In genomic region chr15:10192101-10192630, GRCm38 (mm10) we compare ENCODE assay signal across 25 mouse cellular contexts. TPM values are rescaled to one million over a fixed set of nuclear protein-coding genes. Genes with fewer than 3 reads are reported as not detected.
DNase-seq lines count a peak whose midpoint lies in the region; ATAC-seq and TF ChIP-seq lines count a peak whose summit lies in the region.
"Had no signal": no experiment of that assay in that cellular context is flagged by ENCODE, and none has a peak within 500 bp of the region (broad histone marks: within the 10 kb centered on the region; RNA-seq: fewer than 3 reads in every experiment).

No protein-coding gene starts in this region.

- no peaks in the 10 kb centered on the region for H3K36me3 ChIP-seq in testis, adult 2 months (ENCODE audit: control insufficient read depth, insufficient read depth, low read length)
- no peaks in the 10 kb centered on the region for H3K36me3 ChIP-seq in kidney, embryonic 15.5 days
- H3K36me3 ChIP-seq: embryonic facial prominence, embryonic 12.5 days; heart, embryonic 10.5 days; hindbrain, embryonic 12.5 days had no signal

- H3K4me1 ChIP-seq in testis, adult 2 months (ENCODE audit: control insufficient read depth, insufficient read depth, low read length): no peaks in the 10 kb centered on the region
- H3K4me1 ChIP-seq in kidney, embryonic 15.5 days: no peaks in the 10 kb centered on the region
- H3K4me1 ChIP-seq: embryonic facial prominence, embryonic 12.5 days; heart, embryonic 10.5 days; hindbrain, embryonic 12.5 days had no signal

- peak; percentile 58; the same call in 1 of the 2 replicates for ATAC-seq in kidney, embryonic 15.5 days (replicated peaks; ENCODE audit: low FRiP score)
- no peak for ATAC-seq in granulocyte monocyte progenitor cell, adult 5-6 weeks (replicated peaks; ENCODE audit: poor library complexity, severe bottlenecking)
- ATAC-seq: CD4-positive, CD25-positive, alpha-beta regulatory T cell, adult 4 months; forebrain, postnatal 0 days had no signal

- WGBS in kidney, embryonic 15.5 days: 76% methylated on average over 6 of the region's 6 CpGs

- H3K27me3 ChIP-seq in testis, adult 2 months (ENCODE audit: control insufficient read depth, insufficient read depth, low read length): no peaks in the 10 kb centered on the region
- no peaks in the 10 kb centered on the region for H3K27me3 ChIP-seq in kidney, embryonic 15.5 days
- H3K27me3 ChIP-seq: embryonic facial prominence, embryonic 12.5 days; hindbrain, embryonic 12.5 days had no signal

- H3K4me3 ChIP-seq in testis, adult 2 months (ENCODE audit: control insufficient read depth, low read depth, low read length): no peak overlapping the region
- H3K4me3 ChIP-seq in kidney, embryonic 15.5 days (replicated peaks): no peak overlapping the region
- H3K4me3 ChIP-seq: embryonic facial prominence, embryonic 12.5 days; gastrocnemius, adult 2 months; heart, embryonic 10.5 days; hindbrain, embryonic 12.5 days had no signal

- no peak for TF ChIP-seq POLR2A in testis, adult 2 months (IDR thresholded peaks at IDR 0.05; ENCODE audit: control insufficient read depth, low read depth, low read length)

- TF ChIP-seq CTCF in testis, adult 2 months (IDR thresholded peaks at IDR 0.05; ENCODE audit: control insufficient read depth, insufficient read depth, insufficient replicate concordance, low read depth, low read length): no peak

- H3K9ac ChIP-seq in kidney, embryonic 15.5 days: no peak overlapping the region
- H3K9ac ChIP-seq: embryonic facial prominence, embryonic 12.5 days; forebrain, postnatal 0 days; hindbrain, embryonic 12.5 days had no signal

- H3K27ac ChIP-seq in testis, adult 2 months (ENCODE audit: control insufficient read depth, insufficient read depth, low read depth, low read length): 0 out of 2 replicates have a peak overlapping the region, but pooled peaks have one; percentile 3
- H3K27ac ChIP-seq in kidney, embryonic 15.5 days: no peak overlapping the region
- H3K27ac ChIP-seq: embryonic facial prominence, embryonic 12.5 days; gastrocnemius, adult 2 months; heart, embryonic 10.5 days; hindbrain, embryonic 12.5 days had no signal

- no peak overlapping the region for H3K4me2 ChIP-seq in kidney, embryonic 15.5 days
- H3K4me2 ChIP-seq: embryonic facial prominence, embryonic 12.5 days; hindbrain, embryonic 12.5 days had no signal

- DNase-seq in kidney, adult 11 months: peak; percentile 8
- DNase-seq in kidney, adult 18-20 months: no peak
- no peak for DNase-seq in testis, postnatal 14 days (ENCODE audit: low spot score)
- DNase-seq in kidney, postnatal 25 days: peak; percentile 10 to 36
- no peak for DNase-seq in spleen, postnatal 4 days (ENCODE audit: low spot score in 2 of 2)
- DNase-seq: adrenal gland, postnatal 10 days; B cell, adult 2 months; cerebellum, adult 11 months; cerebellum, adult 8-10 months; cerebellum, postnatal 14 days; embryo, embryonic 11 days; forebrain, postnatal 0 days; gastrocnemius, adult 2 months; gastrocnemius, postnatal 25 days; heart, adult 18-20 months; heart, postnatal 10 days; heart, postnatal 4 days had no signal

- H3K9me3 ChIP-seq in kidney, embryonic 15.5 days (replicated peaks): no peaks in the 10 kb centered on the region
- H3K9me3 ChIP-seq: embryonic facial prominence, embryonic 12.5 days; heart, embryonic 10.5 days; hindbrain, embryonic 12.5 days had no signal

RNA-seq across cellular contexts. Expression of gene Prlr, which starts 15.1 kb away (rescaled TPM):
- 2.7 and 4.2 TPM in 2 replicates for polyA plus RNA-seq in testis, adult 2 months (2012; rRNA removed)
- polyA plus RNA-seq in kidney, embryonic 15.5 days (2015; fragmentation: Nextera tagmentation; extraction: Ambion mirVana): 3.3 and 4.0 TPM in 2 replicates
- total RNA-seq in granulocyte monocyte progenitor cell, adult 5-6 weeks (2014; fragmentation: Nextera tagmentation): not detected in 2 replicates
- not detected in 2 replicates for total RNA-seq in granulocyte monocyte progenitor cell, adult 5-6 weeks (2017)
- total RNA-seq: MEL had no signal

Comparison
In these comparisons a context has a peak if more than half of its experiments do, and no peak if none do; other contexts are left out.
1. DNase-seq: peak in kidney, adult 11 months (single experiment) and kidney, postnatal 25 days (2 of 2); none in kidney, adult 18-20 months (single experiment), testis, postnatal 14 days (single experiment) and spleen, postnatal 4 days (0 of 2).